Mouse (Mus musculus) cerebellum, adult 11 months (tissue): Measurements from ENCODE around the gene Ctnnb1.

Experiments
- DNase-seq: peaks from one replicate; pipeline ENCODE4 v3.0.0; 2022

Gene Ctnnb1

GRCm38 (mm10) chr9:120930021-120930420 is 1.0 kb downstream of the Ctnnb1 start:
- DNase-seq: no peak

- no peak for DNase-seq
These were observed 1.8 kb downstream of the Ctnnb1 start for GRCm38 (mm10) chr9:120930811-120931210.

- peak; percentile 29 for DNase-seq
These were observed 3.4 kb downstream of the Ctnnb1 start for GRCm38 (mm10) chr9:120932371-120932770.

DNA sequence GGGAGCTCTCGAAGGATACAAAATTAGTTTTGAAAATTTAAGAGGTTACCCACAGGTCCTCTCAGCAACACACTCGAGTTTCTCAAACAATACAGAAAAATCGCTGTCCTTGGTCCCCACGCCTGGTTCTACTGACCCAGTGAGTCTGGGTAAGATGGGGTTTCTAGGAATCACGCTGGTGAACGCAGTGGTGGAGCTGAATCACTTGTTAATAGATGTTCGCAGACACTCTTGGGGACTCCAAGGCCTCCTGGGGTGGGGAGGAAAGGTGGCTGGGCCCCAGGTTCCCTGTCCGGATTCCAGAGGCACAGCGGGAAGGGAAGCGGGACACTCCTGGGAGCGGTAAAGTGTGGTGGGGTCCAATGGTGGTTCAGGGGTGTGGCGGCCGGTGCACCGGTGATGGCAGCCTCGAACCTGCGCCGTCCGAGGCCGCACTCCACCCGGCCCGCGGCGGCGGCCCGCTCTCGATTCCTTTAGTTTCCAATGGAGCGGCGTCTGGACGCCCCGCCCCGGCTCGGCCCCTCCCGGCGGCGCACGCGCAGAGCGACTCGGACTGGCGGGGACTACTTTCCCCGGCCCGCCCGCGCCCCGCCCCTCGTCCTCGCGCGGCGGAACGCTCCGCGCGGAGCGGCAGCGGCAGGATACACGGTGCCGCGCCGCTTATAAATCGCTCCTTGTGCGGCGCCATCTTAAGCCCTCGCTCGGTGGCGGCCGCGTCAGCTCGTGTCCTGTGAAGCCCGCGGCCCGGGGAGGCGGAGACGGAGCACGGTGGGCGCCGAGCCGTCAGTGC is 4.0 kb downstream of the Ctnnb1 start:
- peak; percentile 98 for DNase-seq

DNA sequence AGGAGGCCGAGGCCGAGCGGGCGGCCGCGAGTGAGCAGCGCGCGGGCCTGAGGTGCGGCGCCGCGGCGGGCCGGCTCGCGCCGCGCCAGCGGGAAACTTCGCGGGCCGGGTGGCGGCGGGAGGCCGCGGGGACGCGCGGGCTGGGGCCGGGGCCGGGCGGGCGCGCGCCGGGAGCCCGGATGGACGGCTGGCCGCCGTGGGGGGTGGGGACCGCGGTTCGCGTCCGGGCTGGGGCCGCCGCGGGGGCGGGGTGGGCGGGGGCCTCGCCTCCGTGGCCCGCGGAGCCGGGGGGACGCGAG is 4.5 kb downstream of the Ctnnb1 start:
- DNase-seq: no peak

DNA sequence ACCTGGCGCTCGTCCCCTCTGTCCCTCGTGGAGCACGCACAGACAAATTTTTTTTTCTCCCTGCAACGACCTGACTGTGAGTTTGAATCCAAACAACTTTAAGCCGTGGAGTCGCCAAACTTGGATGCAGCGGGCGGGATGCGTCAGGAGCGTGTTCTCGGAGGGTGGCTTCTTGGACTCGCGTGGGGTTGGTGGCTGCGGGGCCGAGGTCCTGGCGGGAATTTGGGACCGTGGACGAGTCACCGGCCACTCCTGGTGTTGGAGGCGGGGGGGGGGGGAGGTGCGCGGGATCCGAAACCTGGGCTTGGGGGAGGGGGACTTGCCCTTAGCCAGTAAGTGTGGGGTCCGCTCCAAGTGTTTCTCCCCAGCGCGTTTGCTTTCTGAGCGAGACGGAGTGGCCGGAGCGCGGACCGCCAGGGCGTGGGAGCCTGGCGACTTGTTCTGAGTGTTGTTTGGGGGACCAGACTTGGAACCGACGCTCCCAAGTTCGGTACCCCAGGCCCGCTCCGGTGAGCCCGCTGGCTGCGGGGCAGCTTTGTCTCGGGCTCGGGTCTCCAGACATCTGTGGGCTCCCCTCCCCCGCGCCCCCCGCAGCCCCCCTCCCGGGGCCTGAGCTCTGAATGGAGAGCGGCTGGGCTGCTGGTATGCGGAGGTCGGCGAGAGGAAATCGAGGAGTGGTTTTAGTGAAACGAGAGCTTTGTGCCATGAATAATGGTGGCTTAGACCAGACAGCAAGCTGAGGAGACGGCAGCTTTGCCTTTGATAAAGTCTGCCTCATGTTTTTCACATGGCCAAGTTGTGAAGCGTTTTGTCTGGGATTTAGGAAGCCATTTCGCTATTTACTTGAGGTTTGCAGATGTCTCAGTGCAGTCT is 5.1 kb downstream of the Ctnnb1 start:
- DNase-seq: peak; percentile 46

DNA sequence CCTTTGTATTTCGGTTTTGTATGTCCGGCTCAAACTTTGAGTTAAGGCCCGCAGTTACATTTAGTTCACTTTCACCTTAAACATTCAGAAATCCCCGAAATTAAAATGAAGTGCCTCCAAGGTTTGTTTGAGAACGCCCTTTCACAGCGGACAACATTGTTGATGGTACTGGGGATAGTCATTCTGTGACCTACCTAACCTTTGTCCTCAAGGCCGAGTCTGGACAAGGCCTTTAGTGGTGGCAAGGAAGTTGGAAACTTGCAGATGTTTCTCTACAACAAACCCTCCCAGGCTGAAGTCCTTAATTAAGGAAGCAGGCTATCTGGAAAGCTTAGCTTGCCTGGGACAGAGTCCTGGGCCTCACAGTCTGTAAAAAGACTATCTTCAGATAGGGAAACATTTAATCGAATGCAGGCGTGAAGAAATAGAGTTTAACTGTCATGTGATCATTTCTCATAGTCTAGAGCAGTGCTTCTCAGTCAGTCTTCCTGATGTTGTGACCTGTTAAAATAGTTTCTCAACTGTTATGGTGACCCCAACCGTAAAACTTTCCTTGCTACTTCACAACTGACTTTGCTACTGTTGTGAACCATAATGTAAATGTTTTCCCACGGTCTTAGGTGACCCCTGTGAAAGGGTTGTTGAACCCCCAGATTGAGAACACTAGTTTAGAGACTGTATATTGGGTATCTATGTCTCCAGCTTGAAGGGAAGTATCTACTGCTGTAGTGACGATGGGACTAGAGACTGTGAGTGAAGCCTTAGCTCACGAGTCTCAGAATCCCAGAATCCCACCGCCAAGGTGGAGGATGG is 6.0 kb downstream of the Ctnnb1 start:
- DNase-seq: no peak

- DNase-seq: no peak
These were observed 6.6 kb downstream of the Ctnnb1 start for GRCm38 (mm10) chr9:120935634-120935922.

- peak; percentile 54 for DNase-seq
These were observed 7.3 kb downstream of the Ctnnb1 start for GRCm38 (mm10) chr9:120936351-120936750.

GRCm38 (mm10) chr9:120940858-120941257 is 11.8 kb downstream of the Ctnnb1 start:
- DNase-seq: no peak

GRCm38 (mm10) chr9:120943757-120944156 is 14.7 kb downstream of the Ctnnb1 start:
- DNase-seq: no peak

DNA sequence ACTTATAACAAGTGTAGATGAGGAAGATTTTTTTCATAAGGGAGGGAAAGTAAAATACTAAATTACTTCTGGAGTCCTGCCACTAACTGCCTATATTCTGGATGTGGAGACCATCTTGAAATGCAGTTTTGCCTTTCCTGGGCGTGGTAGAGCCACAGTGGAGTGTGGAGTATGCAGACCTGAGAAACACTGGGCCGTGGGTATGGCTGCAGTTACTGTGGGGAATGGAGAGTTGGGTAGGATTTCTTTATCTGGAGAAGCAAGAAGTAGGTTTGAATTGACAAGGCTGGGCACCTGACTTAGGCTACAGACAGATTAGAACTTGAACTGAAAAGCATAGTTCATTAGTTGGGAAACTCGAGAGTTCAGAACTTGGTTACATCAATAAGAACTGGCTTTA is 15.2 kb downstream of the Ctnnb1 start:
- no peak for DNase-seq

GRCm38 (mm10) chr9:120946131-120946530 is 17.1 kb downstream of the Ctnnb1 start:
- no peak for DNase-seq

DNA sequence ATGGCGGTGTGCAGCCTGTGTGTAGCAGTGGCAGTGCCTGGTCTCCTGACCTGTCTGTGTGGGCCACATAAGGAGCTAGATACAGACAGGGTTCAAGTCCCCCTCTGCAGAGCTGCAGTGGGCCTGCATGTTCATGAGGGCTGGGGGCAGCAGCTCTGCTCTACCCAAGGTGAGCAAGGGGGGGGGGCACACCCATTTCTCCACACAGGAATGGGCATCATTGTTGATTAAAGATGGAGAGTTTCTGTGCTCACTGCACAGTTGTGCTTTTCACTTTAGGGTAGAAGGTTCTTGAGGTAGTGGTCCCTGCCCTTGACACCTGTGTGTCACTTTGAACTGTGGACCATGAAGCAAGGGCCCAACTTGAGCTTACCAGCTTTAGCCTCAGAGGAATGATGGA is 19.8 kb downstream of the Ctnnb1 start:
- no peak for DNase-seq

GRCm38 (mm10) chr9:120950761-120951160 is 21.7 kb downstream of the Ctnnb1 start:
- no peak for DNase-seq

DNA sequence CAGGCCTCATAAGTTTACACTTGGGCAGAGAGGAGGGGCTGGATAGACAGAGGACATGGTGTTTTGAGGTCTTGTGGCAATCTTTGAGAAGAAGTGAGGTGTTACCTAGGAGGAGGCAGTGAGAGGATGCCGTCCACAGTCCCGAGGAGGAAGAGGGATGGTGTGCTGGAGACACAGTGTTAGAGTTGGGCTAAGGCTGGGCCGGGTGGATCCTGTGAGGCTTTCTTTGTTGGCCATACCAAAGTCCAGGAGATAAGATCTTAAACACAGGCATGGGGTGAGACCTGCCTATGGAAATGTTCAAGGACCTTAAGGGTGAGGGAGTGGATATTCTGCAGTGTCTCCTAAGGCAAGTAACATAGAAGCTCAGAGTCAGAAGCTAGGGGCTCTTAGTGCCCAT is 22.9 kb downstream of the Ctnnb1 start:
- DNase-seq: no peak

GRCm38 (mm10) chr9:120958051-120958450 is 29.0 kb downstream of the Ctnnb1 start:
- DNase-seq: no peak

DNA sequence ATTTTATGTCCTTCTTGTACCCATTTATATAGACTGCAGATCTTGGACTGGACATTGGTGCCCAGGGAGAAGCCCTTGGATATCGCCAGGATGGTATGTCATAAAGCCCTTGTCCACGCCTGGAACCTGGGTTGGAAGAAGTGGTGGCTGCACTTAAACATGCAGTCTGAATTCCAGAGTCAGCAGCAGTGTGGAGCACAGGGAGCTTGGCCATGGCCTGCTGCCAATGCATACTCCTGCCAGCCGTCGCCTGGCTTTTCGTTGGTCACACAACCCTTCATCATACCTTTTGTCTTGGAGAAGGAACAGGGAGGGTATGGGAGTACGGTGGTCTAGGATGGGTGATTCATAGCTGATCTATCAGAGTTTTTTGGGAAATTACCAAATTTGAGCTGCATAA is 29.5 kb downstream of the Ctnnb1 start:
- no peak for DNase-seq

GRCm38 (mm10) chr9:120959225-120959624 is 30.2 kb downstream of the Ctnnb1 start:
- DNase-seq: no peak

- no peak for DNase-seq
These were observed 31.6 kb downstream of the Ctnnb1 start for GRCm38 (mm10) chr9:120960611-120961010.

- no peak for DNase-seq
These were observed 32.5 kb downstream of the Ctnnb1 start for GRCm38 (mm10) chr9:120961466-120961865.

GRCm38 (mm10) chr9:120961969-120962700 is 33.1 kb downstream of the Ctnnb1 start:
- no peak for DNase-seq

- no peak for DNase-seq
These were observed 34.1 kb downstream of the Ctnnb1 start for GRCm38 (mm10) chr9:120963104-120963503.
